Mouse (Mus musculus): ENCODE results near the gene Rgmb. TPM values are rescaled to one million over a fixed set of nuclear protein-coding genes. Genes with fewer than 3 reads are reported as not detected.

Rgmb gene
- polyA plus RNA-seq, 1 experiment from 2014 or later: 20.0 TPM

- 2% methylated on average over 20 of the region's 20 CpGs for WGBS
These were observed 1.4 kb downstream of the Rgmb start for GRCm38 (mm10) chr17:15829198-15830170.

GRCm38 (mm10) chr17:15828131-15828917 is 2.5 kb downstream of the Rgmb start:
- peak overlapping the region; percentile 96 for H3K4me3 ChIP-seq
- 49% methylated on average over 8 of the region's 8 CpGs for WGBS
- H3K4me2 ChIP-seq (replicated peaks): peak overlapping the region; percentile 84

More at GRCm38 (mm10) chr17:15829198-15830170, 1.4 kb downstream of the Rgmb start:
- H3K27me3 ChIP-seq: peaks cover 19% of the 10 kb centered on the region
- no peaks in the 10 kb centered on the region for H3K9me3 ChIP-seq
- peak; percentile 12; the same call in 1 of the 2 replicates for ATAC-seq (ENCODE audit: low FRiP score, low read depth)
- peak overlapping the region; percentile 61 for H3K4me3 ChIP-seq
- peak overlapping the region; percentile 74 for H3K9ac ChIP-seq
- peaks cover 25% of the 10 kb centered on the region for H3K4me1 ChIP-seq
- peak overlapping the region; percentile 84 for H3K4me2 ChIP-seq (replicated peaks)
- H3K36me3 ChIP-seq: no peaks in the 10 kb centered on the region
- peak overlapping the region; percentile 91 for H3K27ac ChIP-seq

GRCm38 (mm10) chr17:15826928-15827327 is 3.9 kb downstream of the Rgmb start:
- peak; percentile 17 for ATAC-seq (ENCODE audit: low FRiP score, low read depth)
- no peaks in the 10 kb centered on the region for H3K9me3 ChIP-seq
- H3K27me3 ChIP-seq: peaks cover 13% of the 10 kb centered on the region
- H3K9ac ChIP-seq: peak overlapping the region; percentile 53
- peak overlapping the region; percentile 96 for H3K4me3 ChIP-seq
- H3K4me1 ChIP-seq: peaks cover 46% of the 10 kb centered on the region
- WGBS: under 1% methylated on average over 18 of the region's 18 CpGs
- H3K27ac ChIP-seq: peak overlapping the region; percentile 65
- H3K36me3 ChIP-seq: no peaks in the 10 kb centered on the region
- peak overlapping the region; percentile 84 for H3K4me2 ChIP-seq (replicated peaks)

More at GRCm38 (mm10) chr17:15828131-15828917, 2.5 kb downstream of the Rgmb start:
- H3K9me3 ChIP-seq: no peaks in the 10 kb centered on the region
- H3K27me3 ChIP-seq: peaks cover 19% of the 10 kb centered on the region
- H3K9ac ChIP-seq: no peak overlapping the region
- peaks cover 37% of the 10 kb centered on the region for H3K4me1 ChIP-seq
- H3K27ac ChIP-seq: no peak overlapping the region
- no peaks in the 10 kb centered on the region for H3K36me3 ChIP-seq
- no peak for ATAC-seq (ENCODE audit: low FRiP score, low read depth)

DNA sequence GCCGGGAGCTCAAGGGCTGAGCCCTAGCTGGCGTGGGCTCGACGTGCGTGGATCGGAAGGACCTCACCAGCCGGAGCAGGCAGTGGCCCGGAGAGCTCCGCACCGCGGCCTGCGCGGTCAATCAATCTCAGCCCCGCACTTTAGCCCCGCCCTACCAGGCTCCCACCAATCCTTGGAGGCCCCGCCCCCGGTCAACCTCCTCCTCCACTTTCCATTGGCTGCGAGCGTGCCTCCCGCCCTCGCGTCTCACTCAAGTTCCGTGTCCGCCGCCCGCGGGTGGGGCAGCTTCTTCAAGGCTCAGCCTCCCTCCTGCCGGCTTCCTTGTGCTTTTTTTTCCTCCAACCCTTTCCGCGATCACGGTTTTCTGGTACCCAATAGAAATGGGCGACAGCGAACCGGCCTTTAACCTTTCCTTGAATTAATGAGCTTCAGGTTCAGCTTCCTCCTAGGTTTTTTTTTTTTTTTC is 4.4 kb downstream of the Rgmb start:
- Histone ChIP-seq H3K27ac (peak overlapping the region; percentile 95), H3K9ac (peak overlapping the region; percentile 96), H3K36me3 (no peaks in the 10 kb centered on the region), H3K4me1 (peaks cover 46% of the 10 kb centered on the region), H3K9me3 (no peaks in the 10 kb centered on the region), H3K27me3 (peaks cover 13% of the 10 kb centered on the region), H3K4me2 (replicated peaks) (peak overlapping the region; percentile 84), H3K4me3 (peak overlapping the region; percentile 96)
- WGBS: under 1% methylated on average over 30 of the region's 34 CpGs
- peak; percentile 93 for ATAC-seq (ENCODE audit: low FRiP score, low read depth)

- H3K9me3 ChIP-seq: no peaks in the 10 kb centered on the region
- peak overlapping the region; percentile 96 for H3K4me3 ChIP-seq
- peak overlapping the region; percentile 95 for H3K27ac ChIP-seq
- H3K4me1 ChIP-seq: peaks cover 50% of the 10 kb centered on the region
- H3K9ac ChIP-seq: peak overlapping the region; percentile 96
- peaks cover 2% of the 10 kb centered on the region for H3K36me3 ChIP-seq
- WGBS: under 1% methylated on average over 87 of the region's 102 CpGs
- H3K27me3 ChIP-seq: peaks cover 10% of the 10 kb centered on the region
- peak; percentile 28 for ATAC-seq (ENCODE audit: low FRiP score, low read depth)
- H3K4me2 ChIP-seq (replicated peaks): peak overlapping the region; percentile 84
These were observed 5.1 kb downstream of the Rgmb start for GRCm38 (mm10) chr17:15825481-15826396.

GRCm38 (mm10) chr17:15824854-15825253 is 6.0 kb downstream of the Rgmb start:
- no peak for ATAC-seq (ENCODE audit: low FRiP score, low read depth)
- Histone ChIP-seq H3K4me3 (peak overlapping the region; percentile 96), H3K4me1 (peaks cover 54% of the 10 kb centered on the region), H3K4me2 (replicated peaks) (peak overlapping the region; percentile 84), H3K27ac (peak overlapping the region; percentile 95; the same call in 1 of the 2 replicates), H3K36me3 (peaks cover 6% of the 10 kb centered on the region), H3K9me3 (no peaks in the 10 kb centered on the region), H3K9ac (peak overlapping the region; percentile 96), H3K27me3 (peaks cover 8% of the 10 kb centered on the region; the same call in 1 of the 2 replicates)
- WGBS: 19% methylated on average over 3 of the region's 3 CpGs

DNA sequence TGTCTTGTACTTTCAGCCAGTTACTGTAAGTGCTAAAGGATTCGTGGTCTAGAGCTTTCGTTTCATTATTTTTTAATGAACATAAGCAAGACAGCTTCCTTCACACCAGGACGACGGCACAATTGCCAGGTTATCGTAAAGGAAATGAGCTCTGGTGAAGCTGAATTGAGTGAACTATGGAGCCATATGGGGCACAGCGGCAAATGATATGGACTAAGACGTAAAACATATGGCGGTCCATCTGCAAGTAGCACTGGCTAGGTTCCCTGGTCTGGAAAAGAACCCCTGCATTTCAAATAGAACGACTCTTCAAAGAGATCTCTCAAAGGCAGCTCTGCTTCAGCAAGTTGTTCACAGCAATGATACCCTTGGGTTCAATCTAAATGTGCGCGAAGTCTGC is 6.5 kb downstream of the Rgmb start:
- peak overlapping the region; percentile 96 for H3K4me3 ChIP-seq
- peaks cover 6% of the 10 kb centered on the region for H3K36me3 ChIP-seq
- peak overlapping the region; percentile 39; the same call in 1 of the 2 replicates for H3K27ac ChIP-seq
- peak overlapping the region; percentile 84 for H3K4me2 ChIP-seq (replicated peaks)
- H3K9ac ChIP-seq: peak overlapping the region; percentile 96
- H3K9me3 ChIP-seq: no peaks in the 10 kb centered on the region
- ATAC-seq (ENCODE audit: low FRiP score, low read depth): no peak
- 16% methylated on average over 11 of the region's 11 CpGs for WGBS
- H3K27me3 ChIP-seq: peaks cover 7% of the 10 kb centered on the region; the same call in 1 of the 2 replicates
- peaks cover 54% of the 10 kb centered on the region for H3K4me1 ChIP-seq

DNA sequence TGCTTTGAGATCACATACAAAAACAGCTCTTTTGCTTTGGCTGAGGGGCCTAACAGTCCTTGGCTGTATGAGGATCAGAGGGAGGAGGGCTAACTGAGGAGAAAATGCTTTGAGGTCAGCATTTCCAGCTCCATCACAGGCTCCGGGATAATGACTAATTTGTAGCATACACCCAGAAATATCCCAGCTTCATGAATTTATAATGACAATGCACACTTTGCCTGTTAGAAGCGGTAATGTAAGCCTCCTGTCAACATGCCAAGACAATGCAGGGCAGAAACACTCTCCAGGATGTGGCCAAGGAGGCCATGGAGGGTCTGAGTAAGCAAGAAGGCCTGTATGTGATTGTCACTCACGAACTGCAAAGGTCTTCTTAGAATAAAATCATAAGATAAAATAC is 7.0 kb downstream of the Rgmb start:
- Histone ChIP-seq H3K27ac (no peak overlapping the region), H3K9ac (peak overlapping the region; percentile 96; the same call in 1 of the 2 replicates), H3K9me3 (no peaks in the 10 kb centered on the region), H3K4me3 (peak overlapping the region; percentile 96), H3K4me2 (replicated peaks) (peak overlapping the region; percentile 84), H3K36me3 (peaks cover 8% of the 10 kb centered on the region), H3K4me1 (peaks cover 54% of the 10 kb centered on the region), H3K27me3 (peaks cover 5% of the 10 kb centered on the region; the same call in 1 of the 2 replicates)
- 30% methylated on average over 3 of the region's 3 CpGs for WGBS
- no peak for ATAC-seq (ENCODE audit: low FRiP score, low read depth)

GRCm38 (mm10) chr17:15823215-15823614 is 7.6 kb downstream of the Rgmb start:
- peak overlapping the region; percentile 96 for H3K4me3 ChIP-seq
- H3K36me3 ChIP-seq: peaks cover 11% of the 10 kb centered on the region
- H3K9ac ChIP-seq: 0 out of 2 replicates have a peak overlapping the region, but pooled peaks have one; percentile 96
- H3K27ac ChIP-seq: no peak overlapping the region
- no peaks in the 10 kb centered on the region for H3K9me3 ChIP-seq
- no peak for ATAC-seq (ENCODE audit: low FRiP score, low read depth)
- peaks cover 3% of the 10 kb centered on the region; the same call in 1 of the 2 replicates for H3K27me3 ChIP-seq
- WGBS: 35% methylated on average over 5 of the region's 5 CpGs
- H3K4me2 ChIP-seq (replicated peaks): peak overlapping the region; percentile 84
- peaks cover 55% of the 10 kb centered on the region for H3K4me1 ChIP-seq

- Histone ChIP-seq H3K4me1 (peaks cover 51% of the 10 kb centered on the region), H3K27me3 (no peaks in the 10 kb centered on the region), H3K27ac (no peak overlapping the region), H3K9ac (no peak overlapping the region), H3K4me3 (no peak overlapping the region), H3K9me3 (no peaks in the 10 kb centered on the region), H3K36me3 (peaks cover 17% of the 10 kb centered on the region), H3K4me2 (replicated peaks) (no peak overlapping the region; the same call in 1 of the 2 replicates)
- WGBS: 80% methylated on average over 7 of the region's 7 CpGs
- ATAC-seq (ENCODE audit: low FRiP score, low read depth): no peak
These were observed 8.5 kb downstream of the Rgmb start for GRCm38 (mm10) chr17:15822376-15822775.

DNA sequence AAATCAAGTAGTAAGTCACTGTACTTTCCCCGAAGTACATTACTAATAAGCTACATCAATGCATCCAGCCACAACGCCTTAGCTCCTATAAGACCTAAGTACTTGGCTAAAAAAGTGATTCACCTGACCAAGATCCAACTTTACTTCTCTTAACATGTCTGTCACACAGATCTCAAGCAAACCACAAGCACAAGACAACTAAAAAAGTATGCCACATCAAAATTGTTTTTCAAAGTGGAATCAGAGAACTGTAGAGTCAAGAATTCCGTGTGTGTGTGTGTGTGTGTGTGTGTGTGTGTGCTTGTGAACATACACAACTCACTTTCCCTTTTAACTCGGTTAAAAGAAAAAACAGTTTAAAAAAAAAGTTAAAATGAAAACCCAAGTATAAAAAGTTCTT is 9.1 kb downstream of the Rgmb start:
- ATAC-seq (ENCODE audit: low FRiP score, low read depth): no peak
- WGBS: 82% methylated on average over 4 of the region's 4 CpGs
- no peaks in the 10 kb centered on the region for H3K27me3 ChIP-seq
- no peak overlapping the region for H3K4me3 ChIP-seq
- peaks cover 24% of the 10 kb centered on the region for H3K36me3 ChIP-seq
- no peak overlapping the region for H3K4me2 ChIP-seq (replicated peaks)
- no peak overlapping the region for H3K9ac ChIP-seq
- no peaks in the 10 kb centered on the region for H3K9me3 ChIP-seq
- peaks cover 50% of the 10 kb centered on the region for H3K4me1 ChIP-seq
- H3K27ac ChIP-seq: no peak overlapping the region
